Mouse (Mus musculus) urinary bladder, postnatal 4 days (tissue): Measurements from ENCODE around the gene Accs.
A peak's percentile ranks its signal among the peaks of the same experiment; 100 is the strongest.

Source experiments
- DNase-seq, 2 experiments: peaks; one replicate each; pipeline ENCODE4 v3.0.0; 2021 to 2022; ENCODE audit warnings: low spot score in 2 of 2

Accs gene

DNA sequence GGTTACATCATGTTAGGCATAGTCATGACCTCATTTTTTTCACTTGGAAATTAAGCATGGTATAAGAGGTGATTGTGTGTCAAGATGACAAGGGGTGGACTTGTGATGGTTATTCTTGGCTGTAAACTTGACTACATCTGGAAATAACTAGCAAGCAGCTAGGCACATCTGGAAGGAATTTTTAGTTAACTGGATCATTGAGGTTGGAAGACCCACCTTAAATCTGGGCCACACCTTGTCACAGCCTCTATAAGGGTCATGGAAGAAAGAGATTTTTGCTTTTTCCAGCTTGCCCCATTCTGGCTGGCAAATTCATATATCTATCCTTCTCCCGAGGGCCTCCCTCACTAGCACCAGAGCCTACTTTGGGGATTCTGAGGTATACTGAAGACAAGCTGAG is 1.6 kb upstream of the Accs start:
- no peak for DNase-seq

DNA sequence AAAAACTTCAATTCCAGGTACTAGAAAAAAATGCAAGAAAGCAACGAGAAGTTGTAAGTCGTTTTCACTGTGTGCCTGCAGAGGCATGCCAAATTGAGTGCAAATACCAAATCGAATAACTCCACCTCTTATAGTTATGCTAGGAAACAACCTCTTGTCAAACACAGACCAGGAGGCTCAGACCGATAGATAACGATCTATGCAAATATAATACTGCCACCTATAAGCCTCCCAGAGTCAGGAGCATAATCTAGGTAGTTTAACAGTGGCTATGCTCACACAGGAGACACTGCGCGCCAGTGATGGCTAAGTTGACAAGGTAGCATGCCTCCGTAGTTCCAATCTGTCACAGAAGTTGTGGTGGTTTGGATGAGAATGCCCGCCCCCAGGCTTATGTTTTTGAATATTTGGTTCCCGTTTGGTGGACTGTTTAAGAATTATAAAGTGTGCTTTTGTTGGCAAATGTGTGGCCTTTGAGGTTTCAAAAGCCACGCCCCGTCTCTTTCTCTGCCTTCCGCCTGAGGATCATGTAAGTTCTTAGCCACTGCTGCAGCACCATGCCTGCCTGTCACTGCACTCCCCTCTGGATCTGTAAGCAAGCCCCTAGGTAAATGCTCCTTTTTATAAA is 688 bp upstream of the Accs start:
- no peak for DNase-seq

DNA sequence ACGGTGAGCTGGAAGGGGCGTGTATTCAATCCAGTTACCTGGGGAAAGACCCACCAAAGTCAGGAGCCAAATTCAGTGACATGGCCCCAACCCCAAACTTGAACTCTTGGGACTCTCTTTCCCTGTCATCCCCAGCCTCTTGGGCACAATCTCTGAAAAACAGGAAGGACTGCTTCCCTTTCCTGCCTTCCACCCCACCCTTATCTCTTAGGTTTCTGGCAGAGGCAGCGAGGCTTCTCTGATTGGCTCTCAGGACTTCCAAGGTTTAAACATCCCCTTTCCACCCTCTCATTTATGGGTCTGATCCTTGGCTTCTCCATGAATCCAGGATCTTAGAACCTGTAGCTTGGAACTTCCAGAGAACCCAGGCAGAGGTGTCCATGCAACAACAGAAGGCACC is 8.4 kb downstream of the Accs start:
- DNase-seq: no peak

DNA sequence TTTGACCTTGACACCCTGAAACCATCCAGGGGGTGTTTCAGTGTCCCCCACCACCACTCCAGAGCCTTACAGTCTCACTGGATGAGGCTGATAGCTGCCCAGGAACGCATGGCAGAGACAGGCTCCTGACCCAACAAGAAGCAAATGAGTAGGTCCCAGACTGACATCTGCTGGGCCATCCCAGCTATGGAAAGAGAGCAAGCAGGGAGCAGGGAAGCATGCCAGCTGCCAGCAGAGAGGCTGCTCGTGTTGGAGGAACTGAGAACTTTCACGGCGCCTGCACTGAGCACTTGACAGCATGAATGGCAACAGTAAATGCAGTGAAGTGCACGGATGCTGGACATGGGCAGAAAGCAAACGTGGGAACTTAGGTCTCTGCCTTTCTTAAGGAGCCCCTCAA is 9.6 kb downstream of the Accs start:
- no peak for DNase-seq

DNA sequence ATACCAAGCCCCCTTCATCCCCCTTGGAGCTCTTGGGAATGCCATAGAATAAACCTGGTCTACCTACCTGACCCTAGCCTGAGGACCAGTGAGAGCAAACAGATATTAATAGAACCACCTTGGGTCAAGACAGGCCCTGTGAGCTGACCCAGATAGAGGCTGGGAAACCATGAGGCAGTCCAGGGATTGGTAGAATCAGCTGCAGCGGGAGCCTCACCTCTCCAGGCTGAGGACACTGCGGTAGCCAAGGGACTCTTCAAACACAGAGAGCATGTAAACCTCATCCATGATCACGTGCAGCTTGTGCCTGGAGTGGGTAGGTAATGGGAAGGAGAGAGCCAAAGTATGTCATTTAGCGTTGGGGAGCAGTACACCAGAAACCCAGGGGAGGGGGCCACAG is 10.8 kb downstream of the Accs start:
- no peak for DNase-seq

DNA sequence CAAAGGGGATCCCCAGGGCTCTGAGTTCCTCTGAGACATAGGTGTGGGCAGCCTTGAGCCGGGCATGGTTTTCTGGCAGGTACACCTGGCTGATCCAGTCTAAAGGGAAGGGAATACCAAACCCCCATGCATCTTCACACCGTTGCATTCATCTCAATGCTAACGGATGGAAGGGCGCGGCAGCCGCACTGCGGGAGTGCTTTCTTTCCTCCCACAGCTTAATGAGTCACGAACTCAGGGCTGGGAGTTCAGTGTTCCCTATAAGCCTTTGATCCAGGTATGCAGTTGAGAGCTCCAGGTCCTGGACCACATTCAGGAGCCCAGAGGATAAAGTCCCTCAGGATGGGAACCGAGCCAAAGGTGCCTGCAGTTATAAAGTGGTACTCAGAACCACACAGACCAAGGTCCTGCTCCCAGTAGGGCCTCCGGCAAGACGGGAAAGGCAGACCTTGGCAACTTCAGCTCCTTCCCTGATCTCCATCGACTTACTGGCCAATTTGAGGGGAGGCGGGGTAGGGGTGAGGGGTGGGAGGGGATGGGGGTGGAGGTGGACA is 13.4 kb downstream of the Accs start:
- no peak for DNase-seq

DNA sequence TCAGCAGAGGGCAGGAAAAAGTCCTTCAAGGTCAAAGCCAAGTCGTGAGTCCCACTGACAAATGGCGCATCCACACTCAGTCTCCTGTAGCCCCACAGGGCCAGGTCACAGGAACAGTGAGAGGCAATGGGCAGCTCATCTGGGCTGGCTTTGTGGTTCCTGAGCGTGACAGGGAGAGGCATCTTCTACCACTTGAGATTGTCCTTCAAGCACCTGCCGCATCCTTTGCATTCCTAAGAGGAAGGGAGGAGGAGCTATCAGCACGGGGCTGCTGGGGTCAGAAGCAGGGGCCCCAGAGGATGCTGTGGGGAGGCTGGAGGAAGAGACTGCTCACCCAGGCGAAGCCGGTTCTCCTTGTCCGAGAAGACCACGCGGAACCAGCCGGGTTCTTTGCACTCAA is 14.1 kb downstream of the Accs start:
- DNase-seq: no peak

DNA sequence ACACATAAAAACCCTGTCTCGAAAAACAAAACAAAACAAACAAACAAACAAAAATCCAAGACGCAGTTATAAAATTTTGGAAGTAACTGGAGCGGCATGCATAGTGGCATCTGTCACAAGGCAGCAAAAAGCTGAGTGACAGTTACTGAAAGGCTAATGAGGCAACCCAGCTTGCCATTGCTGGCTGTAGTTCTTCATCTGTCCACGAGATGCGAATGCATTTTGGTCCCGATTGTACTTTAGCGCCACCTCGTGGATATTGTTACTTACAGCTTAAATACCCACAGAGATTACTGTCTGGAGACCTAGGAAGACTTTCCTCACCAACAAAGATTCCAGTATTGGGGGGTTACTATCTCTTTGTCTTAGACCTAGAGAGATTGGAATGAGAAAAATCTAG is 26.2 kb downstream of the Accs start:
- no peak for DNase-seq

DNA sequence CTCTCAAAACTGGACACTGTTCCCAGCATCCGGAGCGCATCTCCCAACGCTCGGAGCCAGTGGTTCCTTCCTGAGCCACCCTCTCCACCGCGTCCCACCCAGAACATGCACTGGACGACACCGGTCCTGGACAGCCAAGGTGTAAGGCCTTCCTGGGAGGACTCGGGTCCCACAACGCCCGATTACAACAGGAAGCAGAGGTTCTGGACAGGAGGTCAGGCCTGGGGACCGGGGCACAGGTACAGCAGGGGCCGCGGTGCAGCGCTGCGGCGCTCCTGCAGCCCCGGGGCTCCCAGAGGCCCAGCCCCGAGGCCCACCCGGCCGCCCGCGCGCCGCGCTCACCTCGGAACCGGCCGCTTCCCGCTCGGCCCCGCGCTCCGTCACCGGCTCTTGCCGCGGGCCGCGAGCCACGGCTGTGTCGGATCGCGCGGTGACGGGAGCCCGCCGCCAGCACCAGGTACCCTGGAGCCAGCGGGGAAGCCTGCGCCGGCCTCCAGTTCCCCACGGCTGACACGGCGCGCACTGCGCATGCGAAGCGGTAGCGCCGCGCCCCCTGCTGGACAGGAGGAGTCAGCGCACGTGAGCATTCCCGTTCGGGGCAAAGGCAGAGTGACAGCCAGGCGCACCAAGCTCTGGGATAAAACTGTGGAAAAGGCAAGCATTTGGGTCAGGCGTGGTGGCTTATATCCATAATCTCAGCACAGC is 27.5 kb downstream of the Accs start, which contains the start of gene Ext2:
Gene Ext2, minus strand, starts transcription at position 524 of the 705 bp plus-strand sequence.
- DNase-seq: peak; percentile 83 to 92

DNA sequence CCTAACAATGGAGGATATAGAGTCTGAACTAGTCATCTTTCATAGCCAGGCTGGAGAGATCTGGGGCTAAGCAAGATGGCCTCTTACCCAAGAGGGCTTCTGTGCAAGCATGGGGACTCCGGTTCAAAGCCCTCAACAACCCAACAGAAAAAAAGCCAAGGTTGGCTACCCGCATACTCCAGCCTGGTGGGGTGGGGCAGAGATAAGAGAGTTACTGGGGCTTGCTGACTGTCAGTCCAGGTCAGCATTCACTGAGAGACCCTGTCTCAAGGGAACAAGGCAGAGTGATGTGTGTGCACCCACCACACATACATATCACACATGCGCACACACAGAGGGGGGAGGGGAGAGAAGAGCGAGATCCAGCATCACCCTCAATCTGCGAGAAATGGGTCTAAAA is 32.0 kb downstream of the Accs start:
- no peak for DNase-seq

DNA sequence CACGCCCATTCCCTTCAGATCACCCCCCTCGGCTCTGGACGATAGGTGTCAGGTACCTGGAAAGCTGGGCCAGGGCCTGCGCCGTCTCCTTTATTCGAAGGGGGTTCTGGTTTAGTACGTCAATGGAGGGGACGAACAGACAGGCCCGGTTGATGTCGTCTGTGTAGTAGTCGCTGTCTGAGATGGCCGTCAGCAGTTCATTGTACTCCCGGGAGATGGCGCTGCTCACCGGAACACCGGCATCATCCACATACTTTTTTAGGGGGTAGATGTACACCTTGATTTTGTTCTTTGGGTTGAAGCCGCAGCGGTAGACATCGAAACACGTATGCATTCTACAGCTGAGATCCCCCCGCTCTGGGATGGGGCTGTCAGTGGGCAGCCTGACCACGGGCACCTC is 36.4 kb downstream of the Accs start:
- DNase-seq: no peak

DNA sequence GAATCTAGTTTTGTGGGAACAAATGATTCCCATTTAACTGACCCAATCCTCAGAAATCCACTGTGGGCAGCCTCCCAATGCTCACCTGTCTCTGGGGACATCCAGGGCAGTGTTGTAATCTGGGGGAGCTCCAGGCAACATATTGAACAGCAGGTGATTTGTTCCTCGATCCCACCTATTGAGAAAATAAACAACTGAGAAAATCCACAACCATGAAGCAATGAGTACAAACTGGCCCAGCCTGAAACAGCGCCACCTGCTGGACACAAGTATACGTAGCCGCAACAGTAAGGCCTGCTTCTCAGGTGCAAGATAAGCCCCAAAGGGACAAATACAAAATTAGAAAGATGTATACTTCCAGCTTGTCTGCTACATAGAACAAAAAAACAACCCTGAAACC is 37.9 kb downstream of the Accs start:
- DNase-seq: peak in 1 of 2 experiments; percentile 74

DNA sequence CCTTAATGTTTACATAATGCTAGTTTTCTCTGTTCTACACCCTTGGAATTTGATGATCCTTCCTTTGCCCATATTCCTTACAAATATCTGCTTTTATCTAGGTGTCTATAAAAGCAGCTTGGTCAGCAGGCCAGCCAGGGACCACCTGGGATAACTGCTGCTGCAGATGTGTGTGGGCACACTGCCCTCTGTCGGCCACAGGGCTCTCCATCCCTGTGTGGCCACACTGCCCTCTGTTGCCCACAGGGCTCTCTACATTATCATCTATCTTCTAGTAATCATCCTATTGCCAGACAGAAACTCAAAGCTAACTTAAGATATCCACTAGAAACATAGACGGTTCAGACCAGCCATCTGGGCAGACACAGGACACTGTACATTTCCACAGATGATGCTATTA is 39.8 kb downstream of the Accs start:
- no peak for DNase-seq

DNA sequence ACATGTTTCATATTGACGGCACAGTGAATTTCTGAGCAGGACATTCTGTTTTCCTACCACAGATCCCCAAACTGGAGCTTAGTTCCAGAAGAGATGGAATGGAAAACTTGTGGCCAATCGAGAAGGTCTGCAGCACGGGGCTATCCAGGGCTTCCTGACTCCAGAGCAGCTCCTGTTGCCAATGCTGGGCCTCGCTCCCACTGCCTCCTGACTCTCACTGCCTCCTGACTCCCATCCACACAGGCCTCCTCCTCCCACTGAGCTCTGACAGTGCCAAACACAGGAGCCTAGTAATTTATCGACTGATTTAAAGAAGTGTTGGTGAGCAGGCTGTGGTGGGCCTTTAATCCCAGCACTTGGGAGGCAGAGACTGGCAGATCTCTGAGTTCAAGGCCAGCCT is 41.7 kb downstream of the Accs start:
- DNase-seq: no peak

DNA sequence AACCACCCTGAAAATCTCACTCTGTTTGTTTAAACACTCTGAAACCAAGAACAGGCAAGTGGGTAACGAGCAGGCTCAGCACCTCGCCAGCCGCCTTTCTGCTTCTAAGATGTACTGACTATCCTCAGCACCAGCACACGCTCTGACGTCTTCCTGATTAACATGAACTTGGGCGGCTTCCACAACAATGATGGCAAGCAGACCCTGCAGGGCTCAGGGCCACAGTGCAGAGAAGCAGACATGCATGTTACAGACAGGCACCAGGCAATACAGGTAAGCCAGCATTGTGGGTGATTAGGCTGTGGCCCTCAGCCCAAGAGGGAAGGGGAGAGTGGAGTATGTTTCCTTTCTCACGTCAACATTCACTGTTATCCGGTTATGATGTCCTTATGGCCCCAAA is 42.3 kb downstream of the Accs start:
- DNase-seq: no peak

DNA sequence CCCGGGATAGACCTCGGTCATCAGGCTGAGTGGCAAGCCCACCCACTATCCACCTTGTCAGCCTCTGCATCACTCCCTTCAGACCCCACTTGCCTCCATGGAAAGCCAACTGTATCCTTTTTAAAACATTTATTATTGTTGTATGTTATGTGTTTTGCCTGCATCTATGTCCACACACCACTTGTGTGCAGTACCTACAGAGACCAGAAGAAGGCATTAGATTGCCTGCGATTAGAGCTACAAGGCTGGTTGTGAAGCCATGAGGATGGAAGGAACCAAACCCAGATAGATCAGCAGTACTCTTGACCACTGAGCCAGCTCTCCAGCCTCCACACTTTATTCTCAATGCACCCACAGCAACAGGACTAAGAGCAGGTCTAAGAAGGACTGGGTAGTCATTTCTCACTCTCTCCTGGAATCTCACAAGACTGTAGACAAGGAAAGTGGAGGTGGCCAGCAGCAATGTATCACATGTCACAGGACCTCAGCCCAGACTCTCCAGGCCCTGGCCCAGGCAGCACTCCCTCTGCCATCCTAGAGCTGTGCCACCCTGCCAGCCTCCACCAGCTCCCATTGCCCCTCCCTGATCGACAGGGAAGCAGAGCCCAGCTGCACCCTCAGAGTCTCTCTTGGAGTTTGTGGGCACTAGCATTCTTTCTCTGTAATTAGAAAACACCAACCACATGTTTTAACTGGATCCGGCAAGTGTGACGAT is 43.1 kb downstream of the Accs start:
- DNase-seq: no peak

DNA sequence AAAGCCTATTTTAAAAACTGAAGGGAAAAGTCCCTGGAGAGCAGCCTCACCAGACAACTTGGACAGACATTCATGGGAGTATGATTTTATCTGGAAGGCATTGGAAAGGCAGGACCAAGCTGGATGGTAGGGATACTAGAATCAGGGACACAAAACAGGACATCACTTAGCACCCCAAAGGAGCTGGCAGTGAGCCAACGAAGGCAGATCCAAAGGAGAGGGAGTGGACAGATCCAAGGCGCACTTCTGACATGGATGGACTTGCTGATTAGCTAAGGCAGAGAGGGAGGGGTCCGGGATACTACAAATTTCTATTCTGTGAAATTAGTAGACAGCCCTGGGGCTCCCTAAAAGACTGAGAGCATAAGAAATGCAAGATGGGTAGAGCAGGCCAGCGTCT is 44.2 kb downstream of the Accs start:
- no peak for DNase-seq

DNA sequence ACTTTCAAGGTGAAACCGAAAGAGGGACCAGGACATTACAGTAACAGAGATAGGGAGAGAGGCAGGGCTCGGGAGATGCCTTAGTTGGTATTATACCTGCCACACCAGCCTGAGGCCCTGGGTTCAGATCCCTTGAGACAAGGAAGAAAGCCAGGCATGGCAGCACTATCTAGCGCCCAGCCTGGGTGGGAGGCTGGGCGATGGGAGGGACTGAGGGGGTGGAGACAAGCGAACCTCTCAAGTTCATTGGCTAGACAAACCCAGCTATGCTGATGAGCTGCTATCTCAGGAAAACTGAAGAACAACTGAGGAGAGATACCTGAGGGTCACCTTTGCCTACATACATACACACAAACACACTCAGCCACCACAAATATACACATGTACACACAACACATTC is 44.7 kb downstream of the Accs start:
- no peak for DNase-seq

DNA sequence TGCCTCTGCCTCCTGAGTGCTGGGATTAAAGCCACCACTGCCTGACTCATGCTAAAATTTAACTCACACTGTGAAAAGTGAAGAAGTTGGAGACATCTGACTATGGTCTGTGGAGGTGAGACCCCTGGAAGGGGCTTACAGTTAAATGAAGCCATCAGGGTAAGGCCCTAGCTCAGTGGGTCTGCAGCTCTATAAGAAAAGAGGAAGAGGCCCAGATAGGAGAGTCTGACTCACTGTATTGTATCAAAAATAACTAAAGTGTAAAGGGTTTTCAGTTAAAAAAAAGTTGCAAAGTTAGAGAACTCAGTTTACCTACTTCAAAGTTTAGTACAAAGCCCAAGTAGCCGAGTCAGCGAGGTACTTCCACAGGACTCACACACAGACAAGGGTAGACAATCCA is 46.8 kb downstream of the Accs start:
- DNase-seq: no peak

DNA sequence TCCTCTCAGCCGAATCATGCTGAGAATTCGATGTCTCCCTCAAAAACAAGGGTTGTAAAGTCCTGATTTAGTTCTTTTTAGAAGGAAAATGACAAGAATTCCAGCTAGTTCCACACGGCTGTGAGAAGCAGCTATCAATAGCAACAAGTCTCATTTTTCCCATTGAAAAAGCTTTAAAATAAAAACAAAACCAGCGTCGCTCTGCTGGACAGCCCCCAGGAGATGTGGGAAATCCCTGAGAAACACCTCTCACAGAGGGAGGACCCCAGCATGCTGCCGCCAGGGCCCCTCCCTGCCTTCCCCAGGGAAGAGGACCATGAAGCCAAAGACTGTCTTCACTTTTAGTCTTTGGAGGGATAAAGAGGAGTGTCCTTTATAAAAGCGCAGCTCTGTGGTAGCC is 48.6 kb downstream of the Accs start:
- no peak for DNase-seq

DNA sequence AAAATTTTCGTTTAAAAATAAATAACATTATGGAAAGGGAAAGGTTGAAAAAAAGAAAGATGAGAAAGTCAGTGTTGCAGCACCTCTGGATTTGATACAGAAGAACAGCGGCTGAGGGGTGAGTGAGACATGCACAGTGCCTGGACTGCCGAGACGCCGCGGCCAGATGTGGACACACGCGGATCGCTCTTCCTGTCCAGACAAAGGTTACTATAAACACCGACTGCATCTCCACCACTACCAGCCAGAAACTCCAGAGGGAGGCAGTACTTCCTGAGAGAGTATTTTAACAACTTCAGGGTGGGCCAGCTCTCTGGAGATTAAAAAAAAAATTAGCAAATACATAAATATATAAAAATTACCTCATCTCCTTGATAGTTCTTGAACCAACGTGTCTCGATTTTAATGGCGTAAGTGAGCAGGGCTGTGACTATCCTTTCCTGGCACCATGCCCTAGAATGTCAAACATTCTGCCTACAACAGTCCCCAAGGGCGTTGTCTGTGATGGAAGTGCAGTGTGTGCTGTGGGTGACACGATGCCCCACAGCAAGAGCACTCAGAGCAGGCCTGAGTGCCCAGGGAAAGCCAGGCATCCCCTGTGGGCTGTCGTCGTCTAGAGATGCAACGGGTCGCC is 52.5 kb downstream of the Accs start:
- DNase-seq: no peak

DNA sequence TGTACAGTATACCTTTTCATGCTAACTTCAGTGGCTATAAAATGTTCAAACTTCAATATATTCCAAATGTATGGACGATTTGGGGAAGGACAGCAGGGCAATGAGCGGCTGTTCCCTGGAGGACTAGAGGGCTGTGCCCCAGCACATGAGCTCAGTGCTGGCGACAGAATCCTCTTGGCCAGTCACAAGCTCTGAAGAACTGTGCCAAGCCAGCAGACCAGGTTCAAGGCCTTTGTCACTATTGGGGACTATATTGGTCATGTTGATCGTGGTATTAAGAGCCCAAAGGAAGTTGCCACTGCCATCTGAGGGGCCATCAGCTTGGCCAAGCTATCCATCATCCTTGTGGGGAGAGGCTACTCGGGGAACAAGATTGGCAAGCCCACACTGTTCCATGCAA is 55.4 kb downstream of the Accs start:
- no peak for DNase-seq
